1 mouse cellular context compared by ENCODE assay signal in the genomic region with DNA sequence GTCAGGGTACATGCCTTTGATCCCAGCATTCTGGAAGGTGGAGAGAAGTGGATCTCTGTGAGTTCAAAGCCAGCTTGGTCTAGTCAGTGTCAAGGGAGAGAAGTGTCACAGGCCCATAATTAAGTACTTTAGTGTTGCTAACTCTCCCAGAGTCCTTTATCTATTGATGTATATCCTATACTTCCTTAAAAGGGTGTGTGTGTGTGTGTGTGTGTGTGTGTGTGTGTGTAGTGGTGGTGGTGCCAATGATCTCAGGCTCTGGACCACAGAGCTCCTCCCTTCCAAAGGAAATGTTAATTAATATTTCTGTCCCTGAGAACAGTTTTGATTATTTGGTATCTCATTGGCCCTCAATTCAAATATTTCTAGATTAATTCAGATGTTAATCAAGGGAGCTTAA.
TF ChIP-seq lines count a peak whose summit lies in the region.

No protein-coding gene starts in this region.

TF ChIP-seq in MEL, 35 proteins besides CTCF, POLR2A, EP300 and RAD21 (continued from another document):
- no peak for TF ChIP-seq ZNF384 (IDR thresholded peaks at IDR 0.05; ENCODE audit: low read depth, low read length)
- no peak for TF ChIP-seq USF1 (IDR thresholded peaks at IDR 0.05; ENCODE audit: low read depth, low read length)
- no peak for TF ChIP-seq MYB (IDR thresholded peaks at IDR 0.05; ENCODE audit: low read depth, low read length)
- no peak; the same call in 1 of the 2 replicates for TF ChIP-seq ELF1 (IDR thresholded peaks at IDR 0.05; ENCODE audit: low read depth, low read length)
- no peak for TF ChIP-seq RCOR1 (IDR thresholded peaks at IDR 0.05; ENCODE audit: low read depth, low read length)
- no peak for TF ChIP-seq SIN3A (IDR thresholded peaks at IDR 0.05; ENCODE audit: low read length)
- peak; percentile 76 for TF ChIP-seq GATA1 (IDR thresholded peaks at IDR 0.05; ENCODE audit: low read depth, low read length)
- TF ChIP-seq UBTF (IDR thresholded peaks at IDR 0.05; ENCODE audit: borderline replicate concordance, insufficient read depth, low read depth, low read length) = no peak
- TF ChIP-seq HCFC1 (IDR thresholded peaks at IDR 0.05; ENCODE audit: low read depth, low read length) = 0 out of 2 replicates have a peak, but pooled peaks have one; percentile 47
- peak; percentile 27; the same call in 1 of the 2 replicates for TF ChIP-seq TCF12 (IDR thresholded peaks at IDR 0.05; ENCODE audit: low read depth, low read length)
- no peak for TF ChIP-seq CHD2 (IDR thresholded peaks at IDR 0.05; ENCODE audit: low read length)
- TF ChIP-seq TAL1 (IDR thresholded peaks at IDR 0.05; ENCODE audit: low read length) = no peak
- TF ChIP-seq BHLHE40 (IDR thresholded peaks at IDR 0.05; ENCODE audit: borderline replicate concordance, low read depth, low read length) = peak; percentile 67; the same call in 1 of the 2 replicates
- TF ChIP-seq CHD1 (IDR thresholded peaks at IDR 0.05; ENCODE audit: low read depth, low read length) = no peak
